Mouse (Mus musculus): ENCODE measurements around the gene 2610028H24Rik. TPM values are rescaled to one million over a fixed set of nuclear protein-coding genes. Genes with fewer than 3 reads are reported as not detected.

Gene 2610028H24Rik
- polyA plus RNA-seq (2015; fragmentation: Nextera tagmentation; extraction: Ambion mirVana) = 0.09 TPM in 1 of 2 replicates, not detected in the other

- Histone ChIP-seq H3K4me1 (replicated peaks) (peaks cover 22% of the 10 kb centered on the region), H3K27me3 (no peaks in the 10 kb centered on the region), H3K9me3 (replicated peaks) (no peaks in the 10 kb centered on the region), H3K36me3 (no peaks in the 10 kb centered on the region), H3K27ac (peak within 1 kb of the TSS; percentile 53), H3K4me3 (no peak within 1 kb of the TSS), H3K4me2 (no peak within 1 kb of the TSS), H3K9ac (no peak within 1 kb of the TSS)
- ATAC-seq (replicated peaks; ENCODE audit: insufficient number of reproducible peaks, insufficient read depth, low FRiP score, low read depth) = no peak
- WGBS = 65% methylated on average over 5 of the region's 5 CpGs
These were observed at the start of gene 2610028H24Rik for GRCm38 (mm10) chr10:76448851-76449250. Gene 2610028H24Rik, plus strand, starts transcription at chr10:76449081.

- Histone ChIP-seq H3K27ac (no peak overlapping the region), H3K36me3 (peaks cover 80% of the 10 kb centered on the region)
These were observed 40.4 kb upstream of the 2610028H24Rik start for GRCm38 (mm10) chr10:76408520-76408919.

GRCm38 (mm10) chr10:76416811-76417210, 32.1 kb upstream of the 2610028H24Rik start:
- ATAC-seq (replicated peaks; ENCODE audit: insufficient number of reproducible peaks, insufficient read depth, low FRiP score, low read depth) = peak; percentile 89
- Histone ChIP-seq H3K4me3 (no peak overlapping the region), H3K9ac (0 out of 2 replicates have a peak overlapping the region, but pooled peaks have one; percentile 20), H3K27ac (peak overlapping the region; percentile 93), H3K4me2 (0 out of 2 replicates have a peak overlapping the region, but pooled peaks have one; percentile 14), H3K9me3 (replicated peaks) (no peaks in the 10 kb centered on the region), H3K4me1 (replicated peaks) (peaks cover 5% of the 10 kb centered on the region), H3K36me3 (peaks cover 71% of the 10 kb centered on the region), H3K27me3 (no peaks in the 10 kb centered on the region)
- 52% methylated on average over 12 of the region's 12 CpGs for WGBS

More at GRCm38 (mm10) chr10:76408520-76408919, 40.4 kb upstream of the 2610028H24Rik start:
- Histone ChIP-seq H3K9me3 (replicated peaks) (no peaks in the 10 kb centered on the region), H3K9ac (no peak overlapping the region), H3K4me2 (no peak overlapping the region), H3K4me3 (no peak overlapping the region), H3K4me1 (replicated peaks) (no peaks in the 10 kb centered on the region), H3K27me3 (no peaks in the 10 kb centered on the region)
- ATAC-seq (replicated peaks; ENCODE audit: insufficient number of reproducible peaks, insufficient read depth, low FRiP score, low read depth) = no peak
- WGBS = 95% methylated on average over 10 of the region's 10 CpGs

GRCm38 (mm10) chr10:76425674-76426073, 23.2 kb upstream of the 2610028H24Rik start:
- peaks cover 80% of the 10 kb centered on the region for H3K36me3 ChIP-seq
- H3K27ac ChIP-seq = no peak overlapping the region
- no peaks in the 10 kb centered on the region for H3K27me3 ChIP-seq
- no peaks in the 10 kb centered on the region for H3K4me1 ChIP-seq (replicated peaks)
- no peak overlapping the region for H3K4me3 ChIP-seq
- H3K9me3 ChIP-seq (replicated peaks) = no peaks in the 10 kb centered on the region
- H3K9ac ChIP-seq = no peak overlapping the region
- no peak for ATAC-seq (replicated peaks; ENCODE audit: insufficient number of reproducible peaks, insufficient read depth, low FRiP score, low read depth)
- WGBS = 95% methylated on average over 7 of the region's 7 CpGs
- no peak overlapping the region for H3K4me2 ChIP-seq

GRCm38 (mm10) chr10:76433925-76434324, 15.0 kb upstream of the 2610028H24Rik start:
- Histone ChIP-seq H3K4me3 (no peak overlapping the region), H3K9me3 (replicated peaks) (no peaks in the 10 kb centered on the region), H3K4me2 (no peak overlapping the region), H3K27ac (no peak overlapping the region), H3K9ac (no peak overlapping the region), H3K36me3 (peaks cover 94% of the 10 kb centered on the region), H3K27me3 (no peaks in the 10 kb centered on the region), H3K4me1 (replicated peaks) (no peaks in the 10 kb centered on the region)
- 87% methylated on average over 11 of the region's 11 CpGs for WGBS
- ATAC-seq (replicated peaks; ENCODE audit: insufficient number of reproducible peaks, insufficient read depth, low FRiP score, low read depth) = no peak

- Histone ChIP-seq H3K9ac (no peak overlapping the region), H3K4me3 (no peak overlapping the region), H3K9me3 (replicated peaks) (no peaks in the 10 kb centered on the region), H3K4me2 (no peak overlapping the region), H3K27me3 (no peaks in the 10 kb centered on the region), H3K27ac (no peak overlapping the region), H3K4me1 (replicated peaks) (peaks cover 20% of the 10 kb centered on the region), H3K36me3 (peaks cover 54% of the 10 kb centered on the region)
- WGBS = 91% methylated on average over 9 of the region's 9 CpGs
- ATAC-seq (replicated peaks; ENCODE audit: insufficient number of reproducible peaks, insufficient read depth, low FRiP score, low read depth) = no peak
These were observed 9.6 kb upstream of the 2610028H24Rik start for GRCm38 (mm10) chr10:76439107-76439890.

GRCm38 (mm10) chr10:76440281-76440680, 8.6 kb upstream of the 2610028H24Rik start, which contains the start of gene AC141477.1:
Gene AC141477.1, minus strand, starts transcription at chr10:76440444.
- H3K4me3 ChIP-seq = no peak within 1 kb of the TSS
- no peak for ATAC-seq (replicated peaks; ENCODE audit: insufficient number of reproducible peaks, insufficient read depth, low FRiP score, low read depth)
- H3K9me3 ChIP-seq (replicated peaks) = no peaks in the 10 kb centered on the region
- 0 out of 2 replicates have a peak within 1 kb of the TSS, but pooled peaks have one; percentile 58 for H3K9ac ChIP-seq
- no peak within 1 kb of the TSS for H3K4me2 ChIP-seq
- WGBS = 90% methylated on average over 17 of the region's 17 CpGs
- H3K4me1 ChIP-seq (replicated peaks) = peaks cover 20% of the 10 kb centered on the region
- no peaks in the 10 kb centered on the region for H3K27me3 ChIP-seq
- H3K36me3 ChIP-seq = peaks cover 44% of the 10 kb centered on the region
- no peak within 1 kb of the TSS for H3K27ac ChIP-seq

- Histone ChIP-seq H3K36me3 (peaks cover 23% of the 10 kb centered on the region), H3K27ac (peak within 1 kb of the TSS; percentile 98), H3K4me3 (peak within 1 kb of the TSS; percentile 85), H3K27me3 (no peaks in the 10 kb centered on the region), H3K9me3 (replicated peaks) (no peaks in the 10 kb centered on the region), H3K4me1 (replicated peaks) (peaks cover 32% of the 10 kb centered on the region), H3K4me2 (peak within 1 kb of the TSS; percentile 83), H3K9ac (peak within 1 kb of the TSS; percentile 80)
- peak; percentile 98 for ATAC-seq (replicated peaks; ENCODE audit: insufficient number of reproducible peaks, insufficient read depth, low FRiP score, low read depth)
- under 1% methylated on average over 78 of the region's 78 CpGs for WGBS
These were observed 6.4 kb upstream of the 2610028H24Rik start, which contains the start of gene Pcnt for GRCm38 (mm10) chr10:76442178-76443088. Gene Pcnt, minus strand, starts transcription at chr10:76442786.

GRCm38 (mm10) chr10:76445996-76446681, 2.7 kb upstream of the 2610028H24Rik start:
- Histone ChIP-seq H3K9me3 (replicated peaks) (no peaks in the 10 kb centered on the region), H3K36me3 (no peaks in the 10 kb centered on the region), H3K4me3 (no peak overlapping the region), H3K27ac (peak overlapping the region; percentile 53), H3K27me3 (no peaks in the 10 kb centered on the region), H3K4me2 (no peak overlapping the region), H3K4me1 (replicated peaks) (peaks cover 36% of the 10 kb centered on the region), H3K9ac (no peak overlapping the region)
- 64% methylated on average over 4 of the region's 4 CpGs for WGBS
- ATAC-seq (replicated peaks; ENCODE audit: insufficient number of reproducible peaks, insufficient read depth, low FRiP score, low read depth) = no peak

GRCm38 (mm10) chr10:76447406-76448229, 1.3 kb upstream of the 2610028H24Rik start:
- peak overlapping the region; percentile 53 for H3K27ac ChIP-seq
- H3K27me3 ChIP-seq = no peaks in the 10 kb centered on the region
- no peak overlapping the region for H3K4me2 ChIP-seq
- 57% methylated on average over 15 of the region's 15 CpGs for WGBS
- no peaks in the 10 kb centered on the region for H3K36me3 ChIP-seq
- H3K4me1 ChIP-seq (replicated peaks) = peaks cover 29% of the 10 kb centered on the region
- no peak overlapping the region for H3K9ac ChIP-seq
- no peak for ATAC-seq (replicated peaks; ENCODE audit: insufficient number of reproducible peaks, insufficient read depth, low FRiP score, low read depth)
- no peaks in the 10 kb centered on the region for H3K9me3 ChIP-seq (replicated peaks)
- H3K4me3 ChIP-seq = no peak overlapping the region

Data from heart, embryonic 15.5 days (tissue).